Mouse (Mus musculus) thymus, adult 2 months (tissue): ENCODE measurements around the gene Gimap8. TPM values are rescaled to one million over a fixed set of nuclear protein-coding genes. Genes with fewer than 3 reads are reported as not detected.

Experiments used
- DNase-seq: peaks from one replicate; pipeline ENCODE4 v3.0.0; 2021
- H3K27ac ChIP-seq: fragments of 200-500 bp; 2 replicates; pipeline ENCODE4 v1.5.1; 2012; ENCODE audit warnings: low read length, control low read depth; ENCODE audit not compliant: control insufficient read depth, insufficient read depth
- H3K27me3 ChIP-seq: fragments of 200-500 bp; 2 replicates; pipeline ENCODE4 v1.6.1; 2012; ENCODE audit warnings: mild to moderate bottlenecking, low read length, moderate library complexity, mixed read lengths; ENCODE audit not compliant: control insufficient read depth, insufficient read depth
- H3K36me3 ChIP-seq: fragments of 200-500 bp; 2 replicates; pipeline ENCODE4 v1.6.1; 2012; ENCODE audit warnings: mild to moderate bottlenecking, low read length, moderate library complexity; ENCODE audit not compliant: control insufficient read depth, insufficient read depth
- H3K4me1 ChIP-seq: fragments of 200-500 bp; replicated peaks from 2 replicates; pipeline ENCODE4 v1.6.1; 2012; ENCODE audit warnings: low read length; ENCODE audit not compliant: control insufficient read depth, insufficient read depth
- H3K4me3 ChIP-seq: fragments of 200-500 bp; 2 replicates; pipeline ENCODE4 v1.5.1; 2012; ENCODE audit warnings: mild to moderate bottlenecking, low read length, control low read depth, moderate library complexity; ENCODE audit not compliant: control insufficient read depth, insufficient read depth
- CTCF ChIP-seq: fragments of 200-500 bp; IDR thresholded peaks from 2 replicates; pipeline ENCODE4 v1.5.1; 2012; ENCODE audit warnings: mild to moderate bottlenecking, control low read depth, low read length, moderate library complexity, borderline replicate concordance; ENCODE audit not compliant: control insufficient read depth, poor library complexity, insufficient read depth; ENCODE audit errors: extremely low read depth
- POLR2A ChIP-seq: fragments of 200-500 bp; IDR thresholded peaks from 2 replicates; pipeline ENCODE4 v1.6.1; 2012; ENCODE audit warnings: mild to moderate bottlenecking, low read length, control low read depth, moderate library complexity; ENCODE audit not compliant: control insufficient read depth, poor library complexity, insufficient read depth; ENCODE audit errors: extremely low read depth
- WGBS: fragments of 180-500 bp; shearing (Covaris S2); methylation state at CpG from one replicate; pipeline ENCODE4 v1.1.7; 2018; 5-methylcytosine and 5-hydroxymethylcytosine counted together
- polyA plus RNA-seq: library from polyadenylated mRNA; depleted of rRNA; stranded (reverse); fragments of >200 nt; gene quantifications from 2 replicates; pipeline ENCODE4 v1.2.3, GENCODE M21; 2012; rRNA removed

Gimap8 gene
- polyA plus RNA-seq: 26.6 and 29.8 TPM in 2 replicates

DNA sequence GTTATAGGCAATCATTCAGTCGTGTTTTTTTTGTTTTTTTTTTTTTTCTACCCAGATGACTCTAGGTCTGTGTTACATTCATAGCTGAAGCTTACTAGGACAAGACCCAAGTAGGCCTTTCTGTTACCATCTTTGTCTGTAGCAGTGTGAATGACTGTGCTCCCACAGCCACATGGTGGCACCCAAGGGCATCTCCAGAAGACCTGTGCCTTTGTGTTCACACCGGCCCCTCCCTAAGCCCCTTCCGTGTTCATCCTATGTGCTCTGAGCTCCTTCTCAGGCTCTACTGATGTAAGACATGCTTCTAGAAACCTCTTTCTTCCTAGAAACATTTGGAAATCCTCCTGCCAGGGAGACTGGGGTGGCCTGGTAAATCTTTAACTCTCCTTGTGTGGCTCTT, at the start of gene Gimap8:
TSS of gene Gimap8 (plus strand) at position 240 of the 400 bp plus-strand sequence.
- Histone ChIP-seq H3K4me3 (peak within 1 kb of the TSS; percentile 50), H3K27me3 (no peaks in the 10 kb centered on the region), H3K36me3 (peaks cover 22% of the 10 kb centered on the region), H3K27ac (peak within 1 kb of the TSS; percentile 72), H3K4me1 (peaks cover 20% of the 10 kb centered on the region)
- TF ChIP-seq POLR2A (no peak), CTCF (peak; percentile 64; the same call in 1 of the 2 replicates)
- peak; percentile 90 for DNase-seq
- WGBS: 2% methylated on average over 3 of the region's 3 CpGs

DNA sequence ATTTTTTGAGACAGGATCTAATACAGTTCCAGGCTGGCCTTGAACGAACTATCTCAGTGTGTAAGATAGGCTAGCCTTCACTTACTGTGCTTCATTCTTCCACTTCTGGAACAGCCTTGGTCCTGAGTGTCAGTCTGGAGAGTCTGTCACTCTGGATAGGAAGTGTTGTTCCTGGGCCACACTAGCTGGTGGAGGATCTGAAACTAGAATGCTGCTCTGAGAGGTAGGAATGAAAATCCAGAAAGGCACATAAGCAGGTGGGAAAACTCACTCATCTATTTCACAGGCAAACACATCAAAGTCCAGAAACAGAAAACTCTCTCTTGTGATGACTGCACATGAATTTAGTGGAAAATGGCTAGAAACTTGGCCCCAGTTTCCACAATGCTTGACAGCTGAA, 46.4 kb upstream of the Gimap8 start:
- H3K4me1 ChIP-seq: peaks cover 7% of the 10 kb centered on the region
- no peak for DNase-seq
- no peak overlapping the region for H3K27ac ChIP-seq
- 98% methylated on average over 1 of the region's 1 CpGs for WGBS
- H3K27me3 ChIP-seq: no peaks in the 10 kb centered on the region
- TF ChIP-seq POLR2A (no peak), CTCF (no peak)
- H3K4me3 ChIP-seq: no peak overlapping the region
- no peaks in the 10 kb centered on the region for H3K36me3 ChIP-seq

DNA sequence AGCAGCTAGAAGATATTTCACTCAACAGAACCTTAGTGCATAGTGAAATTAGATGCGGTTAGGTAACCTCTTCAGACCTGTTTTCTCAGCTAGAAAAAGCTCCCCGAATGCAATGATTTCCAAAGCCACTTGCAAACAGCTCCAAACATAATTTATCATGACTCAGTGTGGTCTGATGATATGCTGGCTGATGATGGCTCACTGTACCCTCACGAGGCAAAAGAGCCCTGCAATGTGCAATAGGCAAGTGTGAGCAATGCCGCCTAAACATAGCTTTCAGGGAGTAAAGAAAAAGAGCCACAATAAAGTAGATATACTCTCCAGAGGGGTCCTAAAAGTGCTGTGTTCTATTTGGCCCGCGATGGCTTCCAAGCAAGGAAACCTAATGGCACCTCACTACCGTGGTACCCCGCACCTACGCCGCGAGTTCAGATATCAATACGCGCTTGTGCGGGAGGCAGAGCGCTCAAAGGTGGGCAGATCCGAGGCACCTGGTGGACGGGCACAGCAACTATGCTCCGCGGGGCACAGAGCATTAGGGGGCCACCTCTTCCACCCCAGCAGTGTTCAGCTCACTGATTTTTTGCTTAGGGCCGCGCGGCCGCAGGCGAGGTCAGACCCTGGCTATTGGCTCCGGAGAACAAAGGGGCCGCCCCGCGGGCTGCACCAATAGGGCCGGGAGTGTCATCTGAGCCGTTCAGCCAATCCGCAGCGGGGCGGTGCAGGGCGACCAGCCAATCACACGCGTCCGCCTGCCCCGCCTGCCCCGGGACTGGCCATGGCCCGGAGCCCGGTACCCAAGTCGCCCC, 45.6 kb upstream of the Gimap8 start, which contains the start of gene Zfp775:
TSS of gene Zfp775 (plus strand) at position 793 of the 809 bp plus-strand sequence.
- DNase-seq: peak; percentile 94
- H3K36me3 ChIP-seq: no peaks in the 10 kb centered on the region

DNA sequence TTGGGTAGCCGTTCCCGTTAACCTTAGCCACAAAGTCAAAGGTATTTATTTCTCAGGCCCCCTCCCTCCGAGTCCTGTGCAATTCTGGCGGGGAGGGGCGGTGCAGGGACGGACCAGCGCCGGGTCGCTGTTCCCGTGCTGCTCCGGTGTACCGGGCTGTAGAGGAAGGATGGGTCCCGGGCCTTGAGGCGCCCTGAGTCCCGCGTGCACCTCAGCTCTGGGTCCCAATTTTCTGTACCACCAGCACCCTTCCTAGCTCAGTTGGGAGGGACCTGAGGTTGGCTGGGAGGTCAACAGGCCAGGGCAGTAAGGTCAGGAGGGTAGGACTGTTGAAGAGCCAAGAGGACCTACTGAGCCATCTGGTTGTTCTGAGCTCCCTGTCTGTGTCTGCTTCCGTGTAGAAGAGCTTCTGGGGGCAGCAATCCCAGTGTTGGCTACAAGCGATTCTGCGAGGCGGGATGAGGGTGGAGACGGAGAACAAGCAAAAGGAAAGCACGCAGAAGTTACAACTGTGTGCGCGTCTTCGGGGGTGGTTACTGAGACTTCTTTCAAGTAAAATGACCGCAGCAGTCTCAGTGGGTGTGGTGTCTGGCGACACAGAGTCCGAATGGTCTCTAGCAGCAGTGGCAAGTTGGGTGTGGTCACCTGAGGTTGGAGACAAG, 44.8 kb upstream of the Gimap8 start:
- H3K27me3 ChIP-seq: no peaks in the 10 kb centered on the region
- H3K4me1 ChIP-seq: peaks cover 7% of the 10 kb centered on the region
- no peak for DNase-seq
- under 1% methylated on average over 28 of the region's 28 CpGs for WGBS
- no peaks in the 10 kb centered on the region for H3K36me3 ChIP-seq
- H3K27ac ChIP-seq: no peak overlapping the region
- H3K4me3 ChIP-seq: peak overlapping the region; percentile 96
- no peak; the same call in 1 of the 2 replicates for TF ChIP-seq POLR2A
- no peak for TF ChIP-seq CTCF

More for the DNA sequence above, 45.6 kb upstream of the Gimap8 start, which contains the start of gene Zfp775:
- 5% methylated on average over 42 of the region's 42 CpGs for WGBS
- Histone ChIP-seq H3K4me1 (peaks cover 7% of the 10 kb centered on the region), H3K27ac (no peak within 1 kb of the TSS), H3K4me3 (peak within 1 kb of the TSS; percentile 96), H3K27me3 (no peaks in the 10 kb centered on the region)
- TF ChIP-seq POLR2A: peak; percentile 79
- no peak; the same call in 1 of the 2 replicates for TF ChIP-seq CTCF

DNA sequence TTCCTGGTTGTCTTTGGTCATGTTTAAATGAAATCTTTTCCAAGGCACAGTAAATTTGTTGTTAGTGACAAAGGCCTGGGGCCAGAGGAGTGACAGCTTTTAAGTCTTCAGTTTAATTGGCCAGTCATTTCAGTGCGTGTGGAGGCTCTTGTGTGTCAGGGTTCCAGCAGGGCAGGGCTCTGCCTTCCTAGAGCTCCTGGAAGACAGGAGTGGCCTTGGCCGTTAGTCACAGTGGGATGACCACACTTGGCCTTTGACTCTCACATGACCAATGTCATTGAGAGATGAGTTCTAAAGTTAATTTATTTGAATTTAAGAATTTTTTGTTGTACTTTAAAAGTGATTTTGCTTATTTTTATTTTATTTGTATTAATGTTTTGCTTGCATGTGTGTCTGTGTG, 38.9 kb upstream of the Gimap8 start:
- WGBS: 94% methylated on average over 2 of the region's 2 CpGs
- Histone ChIP-seq H3K27me3 (no peaks in the 10 kb centered on the region), H3K4me3 (no peak overlapping the region), H3K4me1 (peaks cover 14% of the 10 kb centered on the region; the same call in 1 of the 2 replicates), H3K36me3 (no peaks in the 10 kb centered on the region), H3K27ac (no peak overlapping the region)
- TF ChIP-seq POLR2A: no peak
- no peak for TF ChIP-seq CTCF
- no peak for DNase-seq

DNA sequence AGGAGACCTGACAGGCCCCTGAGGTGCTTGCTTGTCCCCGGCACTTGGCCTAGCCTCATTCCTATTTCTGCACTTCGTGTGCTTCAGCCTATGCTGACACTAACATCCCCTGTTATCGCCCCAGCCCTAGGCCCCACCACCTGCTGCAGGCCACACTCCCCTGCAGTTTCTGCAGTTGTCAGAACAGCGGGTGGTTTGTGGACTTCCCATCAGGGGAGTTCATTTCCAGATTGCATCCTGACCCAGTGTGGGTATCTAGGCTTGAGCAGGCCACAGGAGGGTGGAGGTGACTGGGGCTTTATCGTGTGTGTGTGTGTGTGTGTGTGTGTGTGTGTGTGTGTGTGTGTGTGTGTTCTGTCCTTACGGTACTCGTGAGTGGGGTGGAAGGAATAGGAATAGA, 37.5 kb upstream of the Gimap8 start:
- no peaks in the 10 kb centered on the region for H3K27me3 ChIP-seq
- WGBS: 42% methylated on average over 7 of the region's 7 CpGs
- no peaks in the 10 kb centered on the region for H3K36me3 ChIP-seq
- no peak overlapping the region for H3K4me3 ChIP-seq
- no peak overlapping the region for H3K27ac ChIP-seq
- no peak for TF ChIP-seq CTCF
- no peak for TF ChIP-seq POLR2A
- DNase-seq: no peak
- H3K4me1 ChIP-seq: peaks cover 14% of the 10 kb centered on the region; the same call in 1 of the 2 replicates
